Mouse (Mus musculus) G1E (cell line): ENCODE results near the gene Ick.

Source experiments
- CTCF ChIP-seq: IDR thresholded peaks from 2 replicates; pipeline ENCODE4 v1.5.1; 2012; ENCODE audit warnings: low read depth, low read length, inconsistent platforms, mixed read lengths
- GATA1 ChIP-seq: IDR thresholded peaks from 2 replicates; pipeline ENCODE4 v1.6.1; 2012; ENCODE audit warnings: borderline replicate concordance, low read length, inconsistent platforms, mixed read lengths
- TAL1 ChIP-seq: conservative IDR thresholded peaks from 2 replicates; pipeline ENCODE4 v1.6.1; 2012; ENCODE audit warnings: low read depth, low read length, inconsistent platforms, mixed read lengths

GRCm38 (mm10) chr9:78197801-78198200 lies 88.8 kb downstream of the Ick start:
- TF ChIP-seq TAL1, result no peak
- no peak for TF ChIP-seq CTCF
- TF ChIP-seq GATA1, result no peak
